Mouse (Mus musculus): ENCODE results near the gene Glb1.

Gene Glb1

GRCm38 (mm10) chr9:114394677-114395076, 6.2 kb upstream of the Glb1 start:
- no peak for DNase-seq (ENCODE audit: low read depth, low spot score)

- DNase-seq (ENCODE audit: low read depth, low spot score), result no peak
These were observed 5.6 kb upstream of the Glb1 start for GRCm38 (mm10) chr9:114395258-114395657.

DNA sequence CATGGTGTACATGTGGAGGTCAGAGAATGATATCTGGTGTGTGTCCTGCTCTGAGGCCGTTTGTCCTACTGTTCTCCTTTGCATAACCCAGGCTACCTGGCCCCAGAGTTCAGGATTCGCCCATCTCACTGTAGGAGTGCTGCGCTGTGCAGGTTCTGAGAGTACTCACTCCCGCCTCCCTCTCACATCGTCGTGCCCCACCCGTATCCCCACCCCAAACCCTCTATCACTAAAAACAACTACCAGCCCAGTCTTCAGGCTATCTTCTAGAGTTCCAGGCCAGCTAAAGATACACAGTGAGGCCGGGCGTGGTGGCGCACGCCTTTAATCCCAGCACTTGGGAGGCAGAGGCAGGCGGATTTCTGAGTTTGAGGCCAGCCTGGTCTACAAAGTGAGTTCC, 1.2 kb upstream of the Glb1 start:
- DNase-seq (ENCODE audit: low read depth, low spot score), result no peak

DNA sequence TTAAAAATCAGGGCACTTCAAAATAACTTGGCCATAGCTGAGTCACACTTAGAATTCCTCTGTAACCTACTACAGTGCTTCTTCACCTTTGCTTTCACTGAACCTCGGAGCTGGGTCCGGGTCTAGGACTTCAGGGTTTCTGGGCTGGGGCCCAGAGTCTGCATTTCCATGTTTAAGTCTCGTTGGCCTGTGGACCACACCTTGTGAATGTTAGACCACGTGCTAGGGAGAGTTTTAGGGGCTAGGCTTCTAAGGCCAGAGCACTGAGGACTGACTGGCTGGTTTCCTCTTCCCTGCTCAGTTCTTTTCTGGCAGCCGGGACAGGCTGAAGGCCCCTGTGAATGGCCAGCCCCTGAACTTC, 308 bp upstream of the Glb1 start:
- no peak for DNase-seq (ENCODE audit: low read depth, low spot score)

- no peak for DNase-seq (ENCODE audit: low read depth, low spot score)
These were observed 807 bp downstream of the Glb1 start for GRCm38 (mm10) chr9:114401685-114402080.

DNA sequence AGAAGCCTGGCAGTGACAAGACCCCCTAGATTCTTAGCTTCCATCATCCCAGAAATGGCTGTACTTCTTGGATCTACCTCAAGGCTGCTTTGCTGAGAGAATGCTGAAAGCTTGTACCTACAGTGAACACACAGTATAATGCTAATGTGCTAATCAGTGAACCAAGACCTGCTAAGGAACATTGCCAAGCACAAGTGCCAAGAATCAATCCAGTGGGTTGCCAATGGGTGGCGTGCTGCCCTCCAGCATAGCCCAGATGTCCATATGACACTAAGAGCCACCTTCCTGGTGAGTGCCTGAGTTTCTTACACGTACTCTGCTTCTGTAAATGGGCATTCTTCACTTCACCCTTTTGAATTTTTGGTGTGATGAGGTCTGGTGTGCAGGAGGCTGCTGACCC, 6.8 kb downstream of the Glb1 start:
- DNase-seq (ENCODE audit: low read depth, low spot score), result no peak

DNA sequence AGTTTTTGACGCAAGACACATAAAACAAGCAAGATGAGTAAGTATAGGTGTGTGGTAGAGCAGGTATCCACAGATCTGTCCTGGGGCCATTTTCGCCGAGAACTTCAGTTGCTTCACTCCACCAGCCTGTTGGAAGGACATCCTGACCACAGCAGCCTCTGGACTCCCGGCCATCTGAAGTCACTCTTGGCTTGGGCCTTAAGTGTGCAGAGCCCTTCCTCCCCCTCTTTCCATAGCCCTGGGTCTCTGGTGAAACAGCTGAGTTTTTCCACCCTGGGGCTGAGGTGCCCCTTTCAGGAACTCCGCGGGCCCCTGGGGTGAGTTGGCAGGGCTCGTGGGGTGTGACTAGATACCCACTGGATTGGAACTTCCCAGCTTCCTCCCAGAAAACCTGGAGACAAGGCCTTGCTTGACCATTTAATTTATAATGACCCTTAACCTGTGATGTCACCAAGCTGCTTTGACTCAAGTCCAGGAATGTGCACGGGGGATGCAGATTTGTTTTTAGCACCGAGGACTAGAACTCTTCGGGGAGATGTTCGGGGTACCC, 9.5 kb downstream of the Glb1 start:
- no peak for DNase-seq (ENCODE audit: low read depth, low spot score)

DNA sequence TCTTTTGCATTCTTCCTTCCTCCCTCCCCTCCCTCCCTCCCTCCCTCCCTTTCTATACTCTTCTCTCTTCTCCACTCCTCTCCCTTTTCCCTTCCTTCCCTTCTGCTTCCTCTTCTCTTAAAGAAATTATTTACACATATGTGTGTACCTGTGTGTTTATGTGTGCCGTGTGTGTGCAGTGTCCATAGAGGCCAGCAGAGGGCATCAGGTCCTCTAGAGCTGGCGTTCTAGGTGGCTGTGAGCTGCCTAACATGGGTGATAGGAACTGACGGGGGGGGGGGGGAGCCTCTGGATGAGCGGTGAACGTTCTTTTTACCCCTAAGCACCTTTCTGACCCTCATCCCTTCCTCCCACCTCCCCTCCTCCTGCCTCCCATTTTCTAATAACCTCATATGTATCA, 10.4 kb downstream of the Glb1 start:
- DNase-seq (ENCODE audit: low read depth, low spot score), result no peak

DNA sequence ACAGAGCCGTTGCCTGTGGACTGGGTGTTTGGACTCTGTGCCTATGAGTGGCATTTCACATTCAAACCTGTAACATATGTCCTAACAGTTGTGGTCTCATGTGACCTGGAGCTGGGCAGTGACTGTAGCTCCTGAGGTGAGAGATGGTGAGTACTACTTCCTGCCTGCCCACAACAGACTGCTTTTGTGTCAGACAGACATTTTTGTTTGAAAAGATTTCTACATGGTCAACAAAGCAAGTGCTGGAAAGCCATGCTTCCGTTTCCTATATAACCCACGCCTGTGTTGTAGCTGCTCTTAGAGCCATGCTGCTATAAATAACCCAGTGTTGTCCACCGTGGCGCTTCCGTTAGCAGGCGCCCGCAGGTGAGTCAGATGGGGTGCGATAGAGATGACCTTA, 11.5 kb downstream of the Glb1 start:
- DNase-seq (ENCODE audit: low read depth, low spot score), result no peak

DNA sequence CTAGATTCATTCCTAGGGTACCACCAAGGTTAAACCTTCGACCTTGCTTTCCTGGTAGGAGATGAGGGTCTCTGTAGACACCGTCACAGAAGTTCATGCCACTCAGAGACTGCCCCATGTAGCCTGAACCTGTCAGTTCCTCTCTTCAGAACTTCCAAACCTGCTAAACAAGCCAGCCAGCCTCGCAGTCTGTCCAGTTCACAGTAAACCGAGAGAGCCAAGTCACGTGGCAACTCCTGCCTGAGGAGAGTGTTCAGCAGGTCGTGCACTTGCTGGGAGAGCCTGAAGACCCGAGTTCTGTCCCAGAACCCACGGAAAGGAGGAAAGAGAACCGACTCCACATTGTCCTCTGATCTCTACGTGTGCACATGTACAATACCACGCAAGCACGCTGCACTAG, 13.0 kb downstream of the Glb1 start:
- no peak for DNase-seq (ENCODE audit: low read depth, low spot score)

DNA sequence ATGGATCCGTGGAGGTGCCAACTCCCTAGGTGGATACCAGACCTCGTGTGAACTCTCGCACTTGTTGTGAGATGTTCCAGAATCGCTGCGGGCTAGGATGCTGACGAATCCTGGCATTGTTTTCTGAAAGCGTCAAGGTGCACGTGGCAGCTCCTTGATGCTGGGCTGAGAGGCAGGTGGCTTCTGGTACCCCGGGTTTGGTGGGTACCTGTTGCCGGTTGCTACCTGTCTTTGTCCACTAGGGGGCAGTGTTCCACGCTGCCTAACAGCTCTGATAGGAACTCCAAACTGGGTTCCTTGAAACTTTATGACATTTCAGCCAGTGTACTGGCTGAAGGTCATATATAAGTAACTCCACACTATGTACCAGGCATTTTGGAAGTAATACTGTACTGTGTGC, 14.8 kb downstream of the Glb1 start:
- DNase-seq (ENCODE audit: low read depth, low spot score), result peak; percentile 65

DNA sequence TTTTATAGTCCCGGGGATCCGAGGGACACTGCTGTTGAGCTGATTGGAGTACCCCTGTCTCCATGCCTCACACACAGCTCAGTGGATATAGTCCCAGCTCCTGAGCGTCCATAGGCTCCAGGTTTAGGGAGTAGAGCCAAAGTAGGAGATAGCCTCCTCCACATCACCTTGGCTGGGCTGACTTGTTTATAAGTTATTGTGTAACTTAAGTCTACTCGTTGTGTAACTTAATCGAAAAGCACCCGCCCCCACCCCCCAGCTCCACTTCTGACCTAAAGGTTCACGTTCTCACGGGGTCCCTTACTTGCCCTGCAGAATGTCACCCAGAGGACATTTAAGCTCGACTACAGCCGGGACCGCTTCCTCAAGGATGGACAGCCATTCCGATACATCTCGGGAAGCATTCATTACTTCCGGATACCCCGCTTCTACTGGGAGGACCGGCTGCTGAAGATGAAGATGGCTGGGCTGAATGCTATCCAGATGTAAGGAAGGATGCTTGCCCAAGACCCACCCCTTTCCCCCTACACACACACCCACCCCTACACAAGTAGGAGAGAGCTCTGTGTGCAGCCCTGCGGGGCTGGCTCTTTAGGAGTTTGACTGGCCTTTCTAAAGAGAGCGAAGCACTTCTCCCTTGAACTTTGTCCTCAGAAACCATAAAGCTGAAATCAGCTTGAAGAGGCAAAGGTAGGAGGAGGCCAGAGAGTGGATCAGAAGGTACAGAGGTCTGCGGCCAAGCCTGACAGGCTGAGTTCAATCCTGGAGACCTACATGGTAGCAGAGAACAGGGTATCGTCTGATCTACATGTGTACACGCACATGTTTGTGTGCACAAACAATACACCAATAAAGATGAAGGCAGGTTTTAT, 16.0 kb downstream of the Glb1 start:
- no peak for DNase-seq (ENCODE audit: low read depth, low spot score)

GRCm38 (mm10) chr9:114418187-114418586, 17.3 kb downstream of the Glb1 start:
- DNase-seq (ENCODE audit: low read depth, low spot score), result peak; percentile 61

- no peak for DNase-seq (ENCODE audit: low read depth, low spot score)
These were observed 19.6 kb downstream of the Glb1 start for GRCm38 (mm10) chr9:114420443-114420842.

DNA sequence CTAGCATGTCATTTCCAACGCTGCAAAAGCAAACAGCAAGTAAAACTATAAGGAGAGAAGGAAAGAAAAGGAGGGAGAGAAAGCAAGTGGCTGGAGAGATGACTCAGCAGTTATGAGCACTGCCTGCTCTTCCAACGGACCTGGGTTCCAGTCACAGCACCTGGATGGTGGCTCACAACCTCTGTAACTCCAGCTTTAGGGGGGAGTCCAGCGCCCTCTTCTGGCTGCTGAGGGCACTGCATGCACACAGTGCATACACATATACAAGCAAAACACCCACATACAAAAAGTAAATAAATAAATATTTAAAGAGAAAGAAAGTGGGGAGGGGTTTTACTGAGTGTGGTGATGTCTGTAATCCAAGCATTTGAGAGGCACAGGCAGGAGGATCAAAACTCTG, 20.2 kb downstream of the Glb1 start:
- DNase-seq (ENCODE audit: low read depth, low spot score), result no peak

DNA sequence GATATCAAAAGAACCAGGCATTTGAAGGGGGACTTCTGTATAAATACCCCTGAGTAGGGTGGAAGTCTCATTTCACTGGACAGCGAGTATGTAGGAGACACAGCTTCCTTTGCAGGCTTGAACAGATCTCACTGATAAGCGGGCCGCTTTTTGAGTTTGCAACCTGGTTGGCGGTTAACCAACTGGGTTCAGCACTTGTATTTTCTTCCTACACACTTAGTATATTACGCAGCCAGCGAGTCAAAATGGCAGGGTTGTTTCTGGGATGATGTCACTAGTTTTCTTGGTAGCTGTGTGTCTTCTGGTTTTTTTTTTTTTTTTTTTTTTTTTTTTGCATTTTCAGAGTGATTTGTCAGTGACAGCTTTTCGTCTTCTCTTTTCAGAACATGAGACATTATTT, 20.9 kb downstream of the Glb1 start:
- no peak for DNase-seq (ENCODE audit: low read depth, low spot score)

GRCm38 (mm10) chr9:114425576-114425975, 24.7 kb downstream of the Glb1 start:
- no peak for DNase-seq (ENCODE audit: low read depth, low spot score)

- no peak for DNase-seq (ENCODE audit: low read depth, low spot score)
These were observed 25.3 kb downstream of the Glb1 start for GRCm38 (mm10) chr9:114426201-114426600.

GRCm38 (mm10) chr9:114427425-114427824, 26.5 kb downstream of the Glb1 start:
- no peak for DNase-seq (ENCODE audit: low read depth, low spot score)

- DNase-seq (ENCODE audit: low read depth, low spot score), result no peak
These were observed 27.4 kb downstream of the Glb1 start for GRCm38 (mm10) chr9:114428103-114428834.

GRCm38 (mm10) chr9:114435668-114436067, 34.8 kb downstream of the Glb1 start:
- no peak for DNase-seq (ENCODE audit: low read depth, low spot score)

GRCm38 (mm10) chr9:114440548-114440947, 39.7 kb downstream of the Glb1 start:
- no peak for DNase-seq (ENCODE audit: low read depth, low spot score)

GRCm38 (mm10) chr9:114442225-114442624, 41.3 kb downstream of the Glb1 start:
- no peak for DNase-seq (ENCODE audit: low read depth, low spot score)
